Mouse (Mus musculus): ENCODE data around the gene Celf1. TPM values are rescaled to one million over a fixed set of nuclear protein-coding genes. Genes with fewer than 3 reads are reported as not detected.

Celf1 gene
- polyA plus RNA-seq, 1 experiment: 19.8 TPM

GRCm38 (mm10) chr2:90906721-90907120 lies 33.5 kb upstream of the Celf1 start:
- Histone ChIP-seq H3K27me3 (ENCODE audit: control insufficient read depth, insufficient read depth, low read length) (no peaks in the 10 kb centered on the region), H3K36me3 (ENCODE audit: control insufficient read depth, insufficient read depth, low read length) (peaks cover 2% of the 10 kb centered on the region; the same call in 1 of the 2 replicates), H3K4me3 (ENCODE audit: control insufficient read depth, low read depth, low read length) (no peak overlapping the region; the same call in 1 of the 2 replicates), H3K27ac (ENCODE audit: control insufficient read depth, insufficient read depth, low read depth, low read length) (no peak overlapping the region), H3K4me1 (ENCODE audit: control insufficient read depth, insufficient read depth, low read length) (no peaks in the 10 kb centered on the region; the same call in 1 of the 2 replicates)
- no peak for TF ChIP-seq CTCF (IDR thresholded peaks at IDR 0.05; ENCODE audit: control insufficient read depth, insufficient read depth, insufficient replicate concordance, low read depth, low read length)
- TF ChIP-seq POLR2A (IDR thresholded peaks at IDR 0.05; ENCODE audit: control insufficient read depth, low read depth, low read length): no peak

- H3K27me3 ChIP-seq (ENCODE audit: control insufficient read depth, insufficient read depth, low read length): no peaks in the 10 kb centered on the region
- H3K4me1 ChIP-seq (ENCODE audit: control insufficient read depth, insufficient read depth, low read length): no peaks in the 10 kb centered on the region; the same call in 1 of the 2 replicates
- no peak for TF ChIP-seq POLR2A (IDR thresholded peaks at IDR 0.05; ENCODE audit: control insufficient read depth, low read depth, low read length)
- no peak for TF ChIP-seq CTCF (IDR thresholded peaks at IDR 0.05; ENCODE audit: control insufficient read depth, insufficient read depth, insufficient replicate concordance, low read depth, low read length)
- H3K36me3 ChIP-seq (ENCODE audit: control insufficient read depth, insufficient read depth, low read length): peaks cover 2% of the 10 kb centered on the region; the same call in 1 of the 2 replicates
- no peak overlapping the region for H3K27ac ChIP-seq (ENCODE audit: control insufficient read depth, insufficient read depth, low read depth, low read length)
- no peak overlapping the region for H3K4me3 ChIP-seq (ENCODE audit: control insufficient read depth, low read depth, low read length)
Measured at GRCm38 (mm10) chr2:90910861-90911260, 29.3 kb upstream of the Celf1 start.

- TF ChIP-seq POLR2A (IDR thresholded peaks at IDR 0.05; ENCODE audit: control insufficient read depth, low read depth, low read length): no peak
- TF ChIP-seq CTCF (IDR thresholded peaks at IDR 0.05; ENCODE audit: control insufficient read depth, insufficient read depth, insufficient replicate concordance, low read depth, low read length): no peak
- H3K27me3 ChIP-seq (ENCODE audit: control insufficient read depth, insufficient read depth, low read length): no peaks in the 10 kb centered on the region
- no peak overlapping the region for H3K27ac ChIP-seq (ENCODE audit: control insufficient read depth, insufficient read depth, low read depth, low read length)
- peaks cover 2% of the 10 kb centered on the region; the same call in 1 of the 2 replicates for H3K36me3 ChIP-seq (ENCODE audit: control insufficient read depth, insufficient read depth, low read length)
- no peak overlapping the region for H3K4me3 ChIP-seq (ENCODE audit: control insufficient read depth, low read depth, low read length)
- H3K4me1 ChIP-seq (ENCODE audit: control insufficient read depth, insufficient read depth, low read length): no peaks in the 10 kb centered on the region; the same call in 1 of the 2 replicates
Measured at GRCm38 (mm10) chr2:90911668-90912067, 28.5 kb upstream of the Celf1 start.

- TF ChIP-seq POLR2A (IDR thresholded peaks at IDR 0.05; ENCODE audit: control insufficient read depth, low read depth, low read length) (no peak), CTCF (IDR thresholded peaks at IDR 0.05; ENCODE audit: control insufficient read depth, insufficient read depth, insufficient replicate concordance, low read depth, low read length) (no peak)
- Histone ChIP-seq H3K4me3 (ENCODE audit: control insufficient read depth, low read depth, low read length) (no peak overlapping the region), H3K27ac (ENCODE audit: control insufficient read depth, insufficient read depth, low read depth, low read length) (no peak overlapping the region), H3K27me3 (ENCODE audit: control insufficient read depth, insufficient read depth, low read length) (no peaks in the 10 kb centered on the region), H3K4me1 (ENCODE audit: control insufficient read depth, insufficient read depth, low read length) (peaks cover 10% of the 10 kb centered on the region), H3K36me3 (ENCODE audit: control insufficient read depth, insufficient read depth, low read length) (peaks cover 2% of the 10 kb centered on the region; the same call in 1 of the 2 replicates)
Measured at GRCm38 (mm10) chr2:90913671-90914070, 26.5 kb upstream of the Celf1 start.

GRCm38 (mm10) chr2:90915516-90915915 lies 24.7 kb upstream of the Celf1 start:
- H3K4me1 ChIP-seq (ENCODE audit: control insufficient read depth, insufficient read depth, low read length): peaks cover 11% of the 10 kb centered on the region
- no peaks in the 10 kb centered on the region for H3K27me3 ChIP-seq (ENCODE audit: control insufficient read depth, insufficient read depth, low read length)
- no peaks in the 10 kb centered on the region; the same call in 1 of the 2 replicates for H3K36me3 ChIP-seq (ENCODE audit: control insufficient read depth, insufficient read depth, low read length)
- TF ChIP-seq POLR2A (IDR thresholded peaks at IDR 0.05; ENCODE audit: control insufficient read depth, low read depth, low read length) (no peak), CTCF (IDR thresholded peaks at IDR 0.05; ENCODE audit: control insufficient read depth, insufficient read depth, insufficient replicate concordance, low read depth, low read length) (no peak)
- no peak overlapping the region for H3K27ac ChIP-seq (ENCODE audit: control insufficient read depth, insufficient read depth, low read depth, low read length)
- H3K4me3 ChIP-seq (ENCODE audit: control insufficient read depth, low read depth, low read length): no peak overlapping the region

- H3K27me3 ChIP-seq (ENCODE audit: control insufficient read depth, insufficient read depth, low read length): no peaks in the 10 kb centered on the region
- peak overlapping the region; percentile 92 for H3K4me3 ChIP-seq (ENCODE audit: control insufficient read depth, low read depth, low read length)
- TF ChIP-seq POLR2A (IDR thresholded peaks at IDR 0.05; ENCODE audit: control insufficient read depth, low read depth, low read length): no peak
- no peak for TF ChIP-seq CTCF (IDR thresholded peaks at IDR 0.05; ENCODE audit: control insufficient read depth, insufficient read depth, insufficient replicate concordance, low read depth, low read length)
- peak overlapping the region; percentile 96 for H3K27ac ChIP-seq (ENCODE audit: control insufficient read depth, insufficient read depth, low read depth, low read length)
- no peaks in the 10 kb centered on the region for H3K36me3 ChIP-seq (ENCODE audit: control insufficient read depth, insufficient read depth, low read length)
- peaks cover 11% of the 10 kb centered on the region for H3K4me1 ChIP-seq (ENCODE audit: control insufficient read depth, insufficient read depth, low read length)
Measured at GRCm38 (mm10) chr2:90916560-90917232, 23.5 kb upstream of the Celf1 start.

- Histone ChIP-seq H3K27ac (ENCODE audit: control insufficient read depth, insufficient read depth, low read depth, low read length) (peak overlapping the region; percentile 96), H3K27me3 (ENCODE audit: control insufficient read depth, insufficient read depth, low read length) (no peaks in the 10 kb centered on the region), H3K4me1 (ENCODE audit: control insufficient read depth, insufficient read depth, low read length) (peaks cover 11% of the 10 kb centered on the region), H3K4me3 (ENCODE audit: control insufficient read depth, low read depth, low read length) (peak overlapping the region; percentile 92), H3K36me3 (ENCODE audit: control insufficient read depth, insufficient read depth, low read length) (no peaks in the 10 kb centered on the region)
- TF ChIP-seq POLR2A (IDR thresholded peaks at IDR 0.05; ENCODE audit: control insufficient read depth, low read depth, low read length) (peak; percentile 14), CTCF (IDR thresholded peaks at IDR 0.05; ENCODE audit: control insufficient read depth, insufficient read depth, insufficient replicate concordance, low read depth, low read length) (no peak)
Measured at GRCm38 (mm10) chr2:90917233-90917998, 22.8 kb upstream of the Celf1 start.

All from testis, adult 2 months (tissue).